Mouse (Mus musculus): ENCODE data around the gene Ldlr.
"Not testable (repeated sequence)": the region's sequence is repeated elsewhere in the genome, so short reads cannot be mapped to it uniquely, and the experiment has no call there.

Gene Ldlr

DNA sequence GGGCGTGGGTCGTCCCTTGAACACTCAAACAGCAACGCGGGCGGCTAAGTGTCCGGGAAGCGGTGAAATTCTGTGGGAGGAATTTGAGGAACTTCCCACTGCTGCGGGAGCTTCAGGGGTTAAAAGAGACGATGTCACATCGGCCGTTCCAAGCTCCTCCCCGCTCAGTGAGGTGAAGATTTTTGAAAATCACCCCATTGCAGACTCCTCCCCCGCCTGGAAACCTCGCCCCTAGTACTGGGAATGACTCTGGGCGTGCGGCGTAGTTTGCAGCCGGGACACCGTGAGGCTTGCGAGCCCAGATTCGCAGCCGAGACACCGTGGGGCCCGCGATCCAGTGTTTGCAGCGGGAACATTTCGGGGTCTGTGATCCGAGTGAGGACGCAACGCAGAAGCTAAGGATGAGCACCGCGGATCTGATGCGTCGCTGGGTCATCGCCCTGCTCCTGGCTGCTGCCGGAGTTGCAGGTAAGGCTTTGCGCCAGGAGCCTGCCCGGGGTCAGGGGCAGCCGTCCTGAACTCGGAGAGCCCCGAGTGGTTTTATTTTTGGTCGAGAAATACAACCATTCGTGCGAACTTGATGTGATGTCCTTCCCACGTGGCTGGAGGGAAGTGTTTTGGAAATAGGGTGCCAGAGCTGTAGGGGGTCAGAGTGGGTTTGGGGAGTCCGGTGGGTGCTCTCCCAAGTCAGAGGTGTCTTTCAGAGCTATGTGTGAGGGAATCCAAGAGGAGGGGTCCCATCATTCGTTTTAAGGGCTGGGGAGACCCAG lies at the start of gene Ldlr:
TSS of gene Ldlr (plus strand) at position 107 of the 770 bp plus-strand sequence.
- DNase-seq = peak; percentile 78 to 79

DNA sequence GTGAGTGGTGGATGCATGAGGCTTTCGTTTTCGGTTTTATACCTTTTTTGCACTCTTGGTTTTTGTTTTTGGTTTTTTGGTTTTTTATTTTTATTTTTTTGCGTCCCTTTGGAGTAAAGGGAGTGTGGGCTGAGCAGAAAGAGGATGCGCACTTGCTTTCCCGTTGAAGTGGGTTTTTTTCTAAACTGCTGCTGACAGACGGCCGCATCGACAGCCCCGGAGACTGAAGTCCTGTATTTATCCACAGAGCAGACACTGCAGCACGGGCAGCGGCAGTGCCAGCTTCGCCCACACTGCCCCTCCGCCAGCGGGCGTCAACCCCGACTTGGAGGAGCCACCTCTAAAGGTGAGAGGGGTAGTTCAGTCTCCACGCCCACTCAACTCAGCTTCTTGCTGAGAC lies 45.6 kb upstream of the Ldlr start:
- no peak for DNase-seq

- DNase-seq = no peak
Observed at GRCm38 (mm10) chr9:21680448-21680847, 42.8 kb upstream of the Ldlr start.

- no peak for DNase-seq
Observed at GRCm38 (mm10) chr9:21682827-21683226, 40.5 kb upstream of the Ldlr start.

GRCm38 (mm10) chr9:21683897-21684296 lies 39.4 kb upstream of the Ldlr start:
- no peak for DNase-seq

DNA sequence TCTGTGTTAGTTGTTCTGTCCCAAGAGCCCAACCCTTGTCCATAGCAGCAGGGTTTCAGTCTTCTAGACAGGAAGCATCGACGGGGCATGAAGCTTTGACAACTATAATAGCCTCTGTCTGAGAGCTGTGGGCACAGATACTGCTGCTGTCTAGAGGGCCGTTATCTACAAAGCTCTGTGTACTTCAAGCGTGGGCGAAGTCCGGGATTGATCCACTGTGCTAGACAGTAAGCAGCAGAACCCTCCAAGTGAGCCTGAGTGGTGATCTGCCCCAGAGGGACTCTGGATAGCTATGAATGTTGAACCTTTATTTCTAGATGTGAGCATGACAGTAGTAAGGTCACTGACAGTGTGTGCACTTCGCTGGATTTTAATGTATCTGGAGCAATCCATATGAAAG lies 34.7 kb upstream of the Ldlr start:
- DNase-seq = no peak

GRCm38 (mm10) chr9:21690031-21690430 lies 33.3 kb upstream of the Ldlr start:
- DNase-seq = no peak

DNA sequence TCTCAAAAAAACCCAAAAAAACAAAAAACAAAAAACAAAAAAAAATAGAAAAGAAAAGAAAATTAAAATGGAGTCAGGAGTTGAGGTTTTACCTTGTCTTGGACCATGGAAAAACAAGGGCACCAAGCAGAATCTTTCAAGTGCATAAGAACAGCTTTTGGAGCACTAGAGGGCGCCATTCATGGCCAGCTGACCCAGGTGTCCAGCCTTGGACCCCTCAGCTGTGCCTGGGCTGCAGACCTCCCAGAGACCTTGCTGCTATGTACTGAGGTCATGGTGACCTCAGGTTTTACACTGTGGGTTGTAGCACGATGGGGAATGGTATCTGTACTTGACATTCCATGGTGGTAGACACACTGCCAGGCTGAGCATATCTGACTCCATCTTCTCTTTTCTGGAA lies 31.4 kb upstream of the Ldlr start:
- peak; percentile 50 to 52 for DNase-seq

DNA sequence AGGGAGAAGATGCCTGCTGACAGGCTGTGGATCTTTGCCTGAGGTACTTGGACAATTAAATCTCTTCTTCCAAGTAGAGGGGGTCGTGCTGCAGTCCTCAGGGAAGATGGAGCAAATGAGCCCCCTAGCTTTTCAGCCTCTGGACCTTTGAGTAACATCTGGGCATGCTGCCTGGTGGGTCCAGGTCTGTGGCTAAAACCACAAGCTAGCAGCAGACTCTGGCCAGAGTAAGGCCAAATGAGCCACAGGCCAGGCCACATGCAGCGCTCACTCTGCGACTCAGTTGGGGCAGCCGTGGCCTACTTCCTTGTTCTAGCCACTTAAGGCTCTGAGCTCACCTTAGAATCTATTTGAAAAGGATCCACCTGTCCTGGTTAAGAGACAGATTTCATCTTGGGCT lies 30.8 kb upstream of the Ldlr start:
- no peak for DNase-seq

DNA sequence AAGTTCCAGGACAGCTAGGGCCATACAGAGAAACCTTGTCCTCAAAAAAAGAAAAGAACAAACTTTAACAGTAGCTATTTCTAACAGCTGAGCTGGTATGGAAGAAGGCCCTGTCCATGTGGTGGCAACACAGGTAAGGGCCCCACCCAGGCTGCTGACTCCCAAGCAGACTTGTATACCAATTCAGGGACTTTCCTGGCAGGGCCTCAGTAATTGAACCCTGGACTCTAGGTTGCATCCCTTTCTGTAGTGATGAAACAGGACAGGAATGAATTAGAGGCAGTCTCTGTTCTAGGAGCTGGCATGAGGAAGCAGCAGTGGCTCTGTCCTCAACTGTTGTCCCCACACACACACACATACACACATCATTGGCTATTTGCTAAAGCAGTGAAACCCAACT lies 29.2 kb upstream of the Ldlr start:
- DNase-seq = no peak

- DNase-seq = no peak
Observed at GRCm38 (mm10) chr9:21695229-21695792, 28.0 kb upstream of the Ldlr start.

DNA sequence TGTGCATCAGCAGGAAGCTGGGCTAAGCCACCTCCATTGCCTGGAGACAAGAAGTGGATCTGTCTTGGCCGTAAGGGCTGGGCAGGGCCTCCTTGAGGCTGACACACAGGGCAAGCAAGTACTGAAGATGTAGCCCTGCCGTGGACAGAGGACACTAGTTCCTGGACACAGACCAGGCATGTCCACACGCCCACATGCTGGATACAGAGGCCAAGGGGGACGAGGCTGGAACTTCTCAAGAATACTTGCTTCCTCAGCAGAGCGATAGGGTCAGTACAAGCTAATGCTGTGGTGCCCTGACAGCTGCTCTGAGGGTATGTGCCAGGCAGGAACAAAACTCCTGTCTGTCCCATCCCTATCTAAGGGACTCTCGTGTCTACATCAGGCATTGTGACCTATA lies 26.2 kb upstream of the Ldlr start:
- DNase-seq = no peak

DNA sequence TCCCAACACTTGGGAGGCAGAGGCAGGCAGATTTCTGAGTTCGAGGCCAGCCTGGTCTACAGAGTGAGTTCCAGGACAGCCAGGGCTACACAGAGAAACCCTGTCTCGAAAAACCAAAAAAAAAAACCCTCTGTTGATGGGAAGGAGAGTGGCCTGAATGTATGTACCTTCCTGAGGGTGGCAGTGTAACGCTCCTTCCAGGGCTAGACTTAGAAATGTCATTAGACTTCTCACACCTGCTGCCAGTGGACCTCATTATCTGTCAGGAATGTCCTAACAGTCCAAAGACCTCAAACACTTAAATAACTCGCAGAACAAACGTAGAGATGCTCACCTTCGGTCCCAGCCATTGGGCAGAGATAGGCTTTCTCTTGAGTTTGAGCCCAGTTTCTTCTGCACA lies 24.0 kb upstream of the Ldlr start:
- not testable (repeated sequence) for DNase-seq

DNA sequence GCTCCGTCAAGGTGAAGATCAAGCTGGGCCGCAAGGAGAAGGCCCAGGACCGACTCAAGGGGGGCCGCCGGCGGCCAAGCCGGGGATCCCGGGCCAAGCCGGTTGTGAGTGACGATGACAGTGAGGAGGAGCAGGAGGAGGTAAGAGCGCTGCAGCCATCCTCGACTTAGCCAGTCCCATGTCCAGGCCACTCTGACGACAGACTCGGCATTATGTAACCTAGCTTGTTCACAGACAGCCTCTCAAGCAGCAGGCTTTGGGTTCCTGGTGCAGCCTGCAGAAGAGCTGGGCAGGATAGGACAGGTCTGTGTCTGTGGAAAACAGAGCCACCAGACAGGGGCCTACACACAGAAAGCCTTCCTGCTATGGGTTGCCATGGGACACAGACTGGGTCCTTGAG lies 22.2 kb upstream of the Ldlr start:
- DNase-seq = no peak

DNA sequence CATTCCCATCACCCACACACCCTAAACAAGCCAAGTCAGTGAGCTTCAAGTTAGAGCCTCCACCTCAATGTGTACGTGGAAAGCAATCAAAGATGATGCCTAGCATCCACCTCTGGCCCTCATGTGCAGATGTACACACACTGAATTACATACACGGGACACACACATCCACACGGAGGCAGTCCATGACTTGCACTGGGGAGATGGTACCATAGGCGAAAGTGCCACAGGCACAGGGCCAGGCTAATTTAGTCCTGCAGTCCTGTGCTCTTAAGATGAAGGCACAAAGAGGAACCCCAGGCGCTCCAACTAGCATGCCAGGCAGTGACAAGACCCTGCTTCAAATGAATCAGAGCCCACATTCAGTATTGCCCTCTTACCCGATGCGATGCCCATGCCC lies 19.8 kb upstream of the Ldlr start:
- no peak for DNase-seq

- DNase-seq = no peak
Observed at GRCm38 (mm10) chr9:21706085-21706484, 17.2 kb upstream of the Ldlr start.

DNA sequence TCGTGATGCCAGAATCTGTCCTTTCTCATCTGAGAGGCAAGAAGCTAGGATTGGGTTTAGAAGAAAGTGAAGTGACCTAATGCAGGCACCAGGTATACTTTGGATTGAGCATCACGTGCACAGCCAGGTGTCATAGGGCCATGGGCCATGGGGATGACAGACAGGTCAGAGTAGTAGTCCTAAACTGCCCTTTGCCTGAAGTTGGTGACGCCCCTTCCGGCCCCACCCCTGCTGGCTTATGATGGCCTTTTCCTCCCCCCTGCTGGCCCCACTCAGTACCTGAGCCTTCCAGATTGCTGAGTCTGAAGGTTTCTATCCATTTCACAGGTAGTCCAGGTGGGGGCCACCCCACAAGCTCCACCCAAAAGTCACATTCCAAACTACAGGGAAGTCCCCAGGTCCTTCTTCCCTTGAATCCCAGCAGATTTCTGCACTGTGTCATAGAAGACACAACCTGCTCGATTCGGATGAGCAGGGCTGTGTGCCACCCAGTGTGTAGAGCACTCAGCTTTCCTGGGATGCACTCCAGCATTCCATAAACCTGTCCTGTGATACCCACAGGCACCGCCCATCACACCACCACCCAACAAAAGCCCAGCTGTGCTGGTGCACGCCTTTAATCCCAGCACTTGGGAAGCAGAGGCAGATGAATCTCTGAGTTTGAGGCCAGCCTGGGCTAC lies 16.6 kb upstream of the Ldlr start:
- no peak for DNase-seq

GRCm38 (mm10) chr9:21709340-21709739 lies 13.9 kb upstream of the Ldlr start:
- DNase-seq = no peak

- no peak for DNase-seq
Observed at GRCm38 (mm10) chr9:21715298-21715697, 8.0 kb upstream of the Ldlr start.

- no peak for DNase-seq
Observed at GRCm38 (mm10) chr9:21717015-21717414, 6.3 kb upstream of the Ldlr start.

DNA sequence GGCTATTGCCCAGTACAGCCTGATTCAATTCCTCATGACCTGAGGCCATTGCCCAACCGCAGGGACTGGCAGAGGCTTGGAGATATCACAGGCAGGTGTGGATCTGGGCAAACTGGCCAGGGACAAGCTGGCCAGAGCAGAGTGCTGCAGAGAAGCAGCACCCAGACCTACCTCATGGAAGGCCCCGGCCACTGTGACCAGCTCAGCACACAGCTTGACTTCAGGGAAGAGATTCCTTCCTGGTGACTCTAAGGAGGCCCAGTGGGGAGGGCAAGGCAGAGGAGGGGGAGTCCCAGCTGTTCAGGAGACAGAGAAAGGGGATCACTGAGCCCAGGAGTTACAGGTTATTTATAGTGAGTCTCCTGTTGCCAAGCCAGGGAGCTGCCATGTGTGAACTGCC lies 2.2 kb upstream of the Ldlr start:
- no peak for DNase-seq

GRCm38 (mm10) chr9:21724147-21724536 lies 859 bp downstream of the Ldlr start:
- DNase-seq = peak; percentile 82 to 88

DNA sequence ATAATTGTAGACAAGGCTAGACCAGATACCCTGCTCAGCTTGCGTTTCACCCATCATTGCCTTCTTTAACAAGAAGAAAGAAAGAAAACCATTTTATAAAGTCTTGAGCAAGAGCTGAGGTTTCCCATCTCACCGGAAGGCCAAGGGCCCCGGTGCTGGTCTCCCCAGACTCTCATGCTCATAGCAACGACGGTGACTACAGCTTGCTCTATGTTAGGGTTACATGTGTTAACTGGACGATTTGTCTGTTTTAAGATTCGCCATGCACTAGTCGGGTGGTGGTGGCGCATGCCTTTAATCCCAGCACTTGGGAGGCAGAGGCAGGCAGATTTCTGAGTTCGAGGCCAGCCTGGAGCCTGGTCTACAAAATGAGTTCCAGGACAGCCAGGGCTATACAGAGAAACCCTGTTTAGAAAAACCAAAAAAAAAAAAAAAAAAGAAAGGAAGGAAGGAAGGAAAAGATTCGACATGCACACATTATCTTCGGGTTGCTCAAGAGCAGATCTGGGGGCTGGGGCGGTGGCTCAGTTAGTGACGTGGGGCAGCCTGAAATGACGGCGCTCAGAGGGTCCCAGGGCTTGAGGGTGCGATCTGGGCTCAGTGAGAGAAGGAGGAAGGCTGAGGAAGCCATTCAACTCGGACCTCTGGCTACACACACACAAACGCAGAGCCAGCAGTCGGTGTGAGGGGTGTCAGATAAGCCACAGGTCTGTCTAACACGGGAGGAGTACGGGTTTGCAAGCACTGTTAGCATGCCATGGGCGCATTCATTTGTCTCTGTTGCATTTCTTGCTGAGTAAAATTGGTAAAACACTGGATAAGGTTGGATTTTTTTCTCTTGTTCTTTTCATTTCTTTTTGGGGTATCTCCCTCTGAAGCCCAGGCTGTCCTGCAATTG lies 2.2 kb downstream of the Ldlr start:
- no peak for DNase-seq

All from cerebellum, postnatal 36 days (tissue).